Mouse (Mus musculus): ENCODE data around the gene Ptms. TPM values are rescaled to one million over a fixed set of nuclear protein-coding genes. Genes with fewer than 3 reads are reported as not detected.

Gene Ptms
- polyA plus RNA-seq, 1 experiment from 2014 or later, result 243 TPM

- Histone ChIP-seq H3K4me2 (peak overlapping the region; percentile 93), H3K9ac (peak overlapping the region; percentile 63; the same call in 1 of the 2 replicates), H3K4me1 (replicated peaks) (peaks cover 29% of the 10 kb centered on the region), H3K36me3 (peaks cover 26% of the 10 kb centered on the region), H3K27me3 (replicated peaks) (no peaks in the 10 kb centered on the region), H3K4me3 (peak overlapping the region; percentile 97), H3K27ac (ENCODE audit: poor library complexity, severe bottlenecking) (peak overlapping the region; percentile 98), H3K9me3 (replicated peaks) (no peaks in the 10 kb centered on the region)
- ATAC-seq (ENCODE audit: insufficient number of reproducible peaks, low FRiP score), result no peak
- WGBS, result 59% methylated on average over 1 of the region's 1 CpGs
Observed at GRCm38 (mm10) chr6:124930231-124930630, 10.3 kb upstream of the Ptms start.

GRCm38 (mm10) chr6:124925941-124926340, 6.0 kb upstream of the Ptms start:
- ATAC-seq (ENCODE audit: insufficient number of reproducible peaks, low FRiP score), result peak; percentile 41; the same call in 1 of the 2 replicates
- H3K36me3 ChIP-seq, result no peaks in the 10 kb centered on the region
- 19% methylated on average over 5 of the region's 5 CpGs for WGBS
- H3K4me3 ChIP-seq, result 0 out of 2 replicates have a peak overlapping the region, but pooled peaks have one; percentile 6
- peaks cover 24% of the 10 kb centered on the region for H3K4me1 ChIP-seq (replicated peaks)
- H3K9me3 ChIP-seq (replicated peaks), result no peaks in the 10 kb centered on the region
- no peaks in the 10 kb centered on the region for H3K27me3 ChIP-seq (replicated peaks)
- H3K4me2 ChIP-seq, result peak overlapping the region; percentile 41
- 0 out of 2 replicates have a peak overlapping the region, but pooled peaks have one; percentile 32 for H3K9ac ChIP-seq
- peak overlapping the region; percentile 89 for H3K27ac ChIP-seq (ENCODE audit: poor library complexity, severe bottlenecking)

GRCm38 (mm10) chr6:124925173-124925793, 5.4 kb upstream of the Ptms start:
- Histone ChIP-seq H3K9ac (0 out of 2 replicates have a peak overlapping the region, but pooled peaks have one; percentile 32), H3K4me2 (peak overlapping the region; percentile 41), H3K27ac (ENCODE audit: poor library complexity, severe bottlenecking) (peak overlapping the region; percentile 89), H3K36me3 (no peaks in the 10 kb centered on the region), H3K9me3 (replicated peaks) (no peaks in the 10 kb centered on the region), H3K4me1 (replicated peaks) (peaks cover 27% of the 10 kb centered on the region), H3K27me3 (replicated peaks) (no peaks in the 10 kb centered on the region), H3K4me3 (0 out of 2 replicates have a peak overlapping the region, but pooled peaks have one; percentile 6)
- WGBS, result 33% methylated on average over 12 of the region's 12 CpGs
- no peak for ATAC-seq (ENCODE audit: insufficient number of reproducible peaks, low FRiP score)

- 68% methylated on average over 4 of the region's 4 CpGs for WGBS
- H3K4me2 ChIP-seq, result no peak overlapping the region
- no peaks in the 10 kb centered on the region for H3K36me3 ChIP-seq
- peak overlapping the region; percentile 100; the same call in 1 of the 2 replicates for H3K27ac ChIP-seq (ENCODE audit: poor library complexity, severe bottlenecking)
- no peaks in the 10 kb centered on the region for H3K27me3 ChIP-seq (replicated peaks)
- peaks cover 42% of the 10 kb centered on the region for H3K4me1 ChIP-seq (replicated peaks)
- H3K9ac ChIP-seq, result no peak overlapping the region
- H3K4me3 ChIP-seq, result no peak overlapping the region
- H3K9me3 ChIP-seq (replicated peaks), result no peaks in the 10 kb centered on the region
- no peak for ATAC-seq (ENCODE audit: insufficient number of reproducible peaks, low FRiP score)
Observed at GRCm38 (mm10) chr6:124921539-124921938, 1.6 kb upstream of the Ptms start.

GRCm38 (mm10) chr6:124920318-124921085, 599 bp upstream of the Ptms start:
- H3K9me3 ChIP-seq (replicated peaks), result no peaks in the 10 kb centered on the region
- H3K4me1 ChIP-seq (replicated peaks), result peaks cover 43% of the 10 kb centered on the region
- 31% methylated on average over 9 of the region's 9 CpGs for WGBS
- no peak for ATAC-seq (ENCODE audit: insufficient number of reproducible peaks, low FRiP score)
- H3K4me2 ChIP-seq, result peak overlapping the region; percentile 96
- peak overlapping the region; percentile 34; the same call in 1 of the 2 replicates for H3K4me3 ChIP-seq
- H3K27ac ChIP-seq (ENCODE audit: poor library complexity, severe bottlenecking), result peak overlapping the region; percentile 100
- peak overlapping the region; percentile 60; the same call in 1 of the 2 replicates for H3K9ac ChIP-seq
- no peaks in the 10 kb centered on the region for H3K36me3 ChIP-seq
- H3K27me3 ChIP-seq (replicated peaks), result no peaks in the 10 kb centered on the region

GRCm38 (mm10) chr6:124918890-124919627, 844 bp downstream of the Ptms start:
- 19% methylated on average over 13 of the region's 14 CpGs for WGBS
- H3K36me3 ChIP-seq, result peaks cover 8% of the 10 kb centered on the region
- no peaks in the 10 kb centered on the region for H3K9me3 ChIP-seq (replicated peaks)
- no peak for ATAC-seq (ENCODE audit: insufficient number of reproducible peaks, low FRiP score)
- peak overlapping the region; percentile 100 for H3K27ac ChIP-seq (ENCODE audit: poor library complexity, severe bottlenecking)
- H3K9ac ChIP-seq, result 0 out of 2 replicates have a peak overlapping the region, but pooled peaks have one; percentile 39
- H3K27me3 ChIP-seq (replicated peaks), result no peaks in the 10 kb centered on the region
- H3K4me3 ChIP-seq, result peak overlapping the region; percentile 94
- H3K4me2 ChIP-seq, result peak overlapping the region; percentile 96
- H3K4me1 ChIP-seq (replicated peaks), result peaks cover 52% of the 10 kb centered on the region

- ATAC-seq (ENCODE audit: insufficient number of reproducible peaks, low FRiP score), result no peak
- 20% methylated on average over 7 of the region's 7 CpGs for WGBS
- H3K9me3 ChIP-seq (replicated peaks), result no peaks in the 10 kb centered on the region
Observed at GRCm38 (mm10) chr6:124918331-124918690, 1.6 kb downstream of the Ptms start.

GRCm38 (mm10) chr6:124917518-124918330, 2.2 kb downstream of the Ptms start:
- no peaks in the 10 kb centered on the region for H3K9me3 ChIP-seq (replicated peaks)
- H3K27ac ChIP-seq (ENCODE audit: poor library complexity, severe bottlenecking), result peak overlapping the region; percentile 100
- H3K9ac ChIP-seq, result peak overlapping the region; percentile 100
- H3K4me3 ChIP-seq, result peak overlapping the region; percentile 94
- no peaks in the 10 kb centered on the region for H3K27me3 ChIP-seq (replicated peaks)
- peak; percentile 77 for ATAC-seq (ENCODE audit: insufficient number of reproducible peaks, low FRiP score)
- WGBS, result under 1% methylated on average over 68 of the region's 89 CpGs
- H3K36me3 ChIP-seq, result peaks cover 21% of the 10 kb centered on the region
- peaks cover 58% of the 10 kb centered on the region for H3K4me1 ChIP-seq (replicated peaks)
- H3K4me2 ChIP-seq, result peak overlapping the region; percentile 96

More at GRCm38 (mm10) chr6:124918331-124918690, 1.6 kb downstream of the Ptms start:
- peak overlapping the region; percentile 94 for H3K4me3 ChIP-seq
- peak overlapping the region; percentile 100 for H3K9ac ChIP-seq
- H3K4me2 ChIP-seq, result peak overlapping the region; percentile 96
- H3K27ac ChIP-seq (ENCODE audit: poor library complexity, severe bottlenecking), result peak overlapping the region; percentile 100
- peaks cover 15% of the 10 kb centered on the region for H3K36me3 ChIP-seq
- no peaks in the 10 kb centered on the region for H3K27me3 ChIP-seq (replicated peaks)
- H3K4me1 ChIP-seq (replicated peaks), result peaks cover 58% of the 10 kb centered on the region

GRCm38 (mm10) chr6:124916695-124917517, 3.0 kb downstream of the Ptms start:
- peak overlapping the region; percentile 100 for H3K9ac ChIP-seq
- no peaks in the 10 kb centered on the region for H3K9me3 ChIP-seq (replicated peaks)
- peak overlapping the region; percentile 96 for H3K4me2 ChIP-seq
- peak overlapping the region; percentile 100 for H3K27ac ChIP-seq (ENCODE audit: poor library complexity, severe bottlenecking)
- H3K4me1 ChIP-seq (replicated peaks), result peaks cover 58% of the 10 kb centered on the region
- H3K4me3 ChIP-seq, result peak overlapping the region; percentile 94
- peaks cover 21% of the 10 kb centered on the region for H3K36me3 ChIP-seq
- WGBS, result 1% methylated on average over 66 of the region's 67 CpGs
- H3K27me3 ChIP-seq (replicated peaks), result no peaks in the 10 kb centered on the region
- ATAC-seq (ENCODE audit: insufficient number of reproducible peaks, low FRiP score), result peak; percentile 75
